Mouse (Mus musculus) midbrain, postnatal 0 days (tissue): ENCODE measurements around the gene Akap14. TPM values are rescaled to one million over a fixed set of nuclear protein-coding genes. Genes with fewer than 3 reads are reported as not detected.
"Not testable (repeated sequence)": the region's sequence is repeated elsewhere in the genome, so short reads cannot be mapped to it uniquely, and the experiment has no call there.

Experiments used
- ATAC-seq: fragments of 200-750 bp; cut with Nextera tagmentation; 2 replicates; pipeline ENCODE4 v1.8.0; 2017; ENCODE audit warnings: moderate number of reproducible peaks, mild to moderate bottlenecking, moderate TSS enrichment, moderate library complexity; ENCODE audit not compliant: low FRiP score
- DNase-seq: peaks from one replicate; pipeline ENCODE4 v3.0.0-alpha.2; 2015; ENCODE audit warnings: low spot score
- H3K27ac ChIP-seq: fragments of 300-500 bp; sonication (generic); 2 replicates; pipeline ENCODE4 v1.5.1; 2014; ENCODE audit warnings: low read depth, mild to moderate bottlenecking, low read length, mixed read lengths
- H3K27me3 ChIP-seq: fragments of 300-500 bp; sonication (generic); 2 replicates; pipeline ENCODE4 v1.6.1; 2014; ENCODE audit warnings: low read length, control low read depth, mixed read lengths; ENCODE audit not compliant: insufficient read depth
- H3K36me3 ChIP-seq: fragments of 300-500 bp; sonication (generic); 2 replicates; pipeline ENCODE4 v1.6.1; 2014; ENCODE audit warnings: low read length, control low read depth, mixed read lengths; ENCODE audit not compliant: insufficient read depth
- H3K4me1 ChIP-seq: fragments of 300-500 bp; sonication (generic); 2 replicates; pipeline ENCODE4 v1.6.1; 2014; ENCODE audit warnings: mild to moderate bottlenecking, control low read depth, antibody characterized with exemption, low read length, mixed read lengths; ENCODE audit not compliant: insufficient read depth
- H3K4me2 ChIP-seq: fragments of 300-500 bp; sonication (generic); 2 replicates; pipeline ENCODE4 v1.6.1; 2014; ENCODE audit warnings: low read depth, mild to moderate bottlenecking, low read length, mixed read lengths; ENCODE audit not compliant: poor library complexity, severe bottlenecking
- H3K4me3 ChIP-seq: fragments of 300-500 bp; sonication (generic); 2 replicates; pipeline ENCODE4 v1.5.1; 2014; ENCODE audit warnings: low read depth, mild to moderate bottlenecking, low read length, moderate library complexity
- H3K9ac ChIP-seq: fragments of 300-500 bp; sonication (generic); replicated peaks from 2 replicates; pipeline ENCODE4 v1.6.1; 2014; ENCODE audit warnings: mild to moderate bottlenecking, low read length, moderate library complexity, mixed read lengths; ENCODE audit not compliant: poor library complexity, severe bottlenecking
- H3K9me3 ChIP-seq: fragments of 300-500 bp; sonication (generic); 2 replicates; pipeline ENCODE4 v1.6.1; 2016; ENCODE audit warnings: low read length, control low read depth
- CTCF ChIP-seq: IDR thresholded peaks from 2 replicates; pipeline ENCODE4 v1.5.1; 2016; ENCODE audit warnings: antibody characterized with exemption, mild to moderate bottlenecking
- WGBS: fragments of 180-500 bp; shearing (Covaris S2); extraction: QIAGEN DNeasy Blood & Tissue Kit; methylation state at CpG from one replicate; pipeline ENCODE4 v1.1.7; 2014; 5-methylcytosine and 5-hydroxymethylcytosine counted together
- polyA plus RNA-seq: library from polyadenylated mRNA; unstranded; fragments of >200 nt; fragmentation: Nextera tagmentation; extraction: Ambion mirVana; gene quantifications from 2 replicates; pipeline ENCODE4 v1.2.1, GENCODE M21; 2015
- total RNA-seq: library from RNA; depleted of rRNA; stranded (reverse); fragments of >200 nt; gene quantifications from 2 replicates; pipeline ENCODE4 v1.2.3, GENCODE M21; 2014

Akap14 gene
- total and polyA plus RNA-seq, 2 experiments from 2014 or later = 0.27 to 0.54 TPM

GRCm38 (mm10) chrX:37167085-37167484 is 1.6 kb downstream of the Akap14 start:
- Histone ChIP-seq H3K9ac (no peak overlapping the region), H3K9me3 (no peaks in the 10 kb centered on the region), H3K4me1 (no peaks in the 10 kb centered on the region), H3K36me3 (no peaks in the 10 kb centered on the region), H3K27ac (no peak overlapping the region), H3K4me2 (no peak overlapping the region), H3K4me3 (no peak overlapping the region), H3K27me3 (no peaks in the 10 kb centered on the region)
- peak; percentile 73 for TF ChIP-seq CTCF
- 31% methylated on average over 3 of the region's 3 CpGs for WGBS
- DNase-seq = peak; percentile 54
- ATAC-seq = no peak

DNA sequence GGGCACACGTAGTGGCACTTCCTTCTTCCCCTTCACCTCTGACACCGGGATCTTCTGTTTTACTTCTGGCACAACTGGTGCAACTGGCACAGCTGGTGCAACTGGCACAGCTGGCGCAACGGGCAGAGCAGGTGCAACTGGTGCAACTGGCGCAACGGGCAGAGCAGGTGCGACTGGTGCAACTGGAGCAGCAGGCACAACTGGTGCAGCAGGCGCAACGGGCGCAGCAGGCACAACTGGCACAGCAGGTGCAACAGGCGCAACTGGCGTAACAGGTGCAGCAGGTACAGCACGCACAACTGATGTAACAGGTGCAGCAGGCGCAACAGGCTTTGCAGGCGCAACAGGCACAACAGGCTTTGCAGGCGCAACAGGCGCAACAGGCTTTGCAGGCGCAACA is 5.5 kb downstream of the Akap14 start:
- H3K4me2 ChIP-seq = no peak overlapping the region
- no peak for TF ChIP-seq CTCF
- DNase-seq = no peak
- H3K27me3 ChIP-seq = no peaks in the 10 kb centered on the region
- no peak overlapping the region for H3K27ac ChIP-seq
- ATAC-seq = no peak
- H3K4me3 ChIP-seq = no peak overlapping the region
- no peaks in the 10 kb centered on the region for H3K9me3 ChIP-seq
- H3K4me1 ChIP-seq = no peaks in the 10 kb centered on the region
- no peaks in the 10 kb centered on the region for H3K36me3 ChIP-seq
- WGBS = 78% methylated on average over 18 of the region's 18 CpGs
- no peak overlapping the region for H3K9ac ChIP-seq

- H3K36me3 ChIP-seq = no peaks in the 10 kb centered on the region
- no peak overlapping the region for H3K9ac ChIP-seq
- no peak for TF ChIP-seq CTCF
- WGBS = 76% methylated on average over 10 of the region's 10 CpGs
- H3K9me3 ChIP-seq = no peaks in the 10 kb centered on the region
- ATAC-seq (no peak), DNase-seq (no peak)
- no peaks in the 10 kb centered on the region for H3K4me1 ChIP-seq
- no peak overlapping the region for H3K4me3 ChIP-seq
- H3K4me2 ChIP-seq = no peak overlapping the region
- H3K27ac ChIP-seq = no peak overlapping the region
- H3K27me3 ChIP-seq = no peaks in the 10 kb centered on the region
These were observed 7.5 kb downstream of the Akap14 start for GRCm38 (mm10) chrX:37161169-37161568.

DNA sequence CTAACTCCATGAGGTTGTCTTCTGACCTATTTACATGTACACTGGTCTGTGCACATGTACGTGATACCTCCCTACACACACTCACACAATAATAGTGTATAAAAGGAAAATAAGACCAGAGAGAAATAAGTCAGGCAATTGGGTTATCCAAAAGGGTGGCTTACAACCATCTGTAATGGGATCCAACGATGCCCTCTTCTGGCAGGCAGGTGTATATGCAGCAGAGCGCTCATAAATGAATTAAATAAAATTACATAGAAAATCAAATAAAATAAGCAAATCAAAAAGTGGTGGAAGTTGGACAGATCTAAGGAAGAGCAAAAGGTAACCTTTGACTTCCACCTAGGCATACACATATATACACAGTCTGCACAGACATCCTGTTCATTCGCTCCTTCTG is 10.8 kb downstream of the Akap14 start:
- ATAC-seq (no peak), DNase-seq (no peak)
- no peaks in the 10 kb centered on the region for H3K9me3 ChIP-seq
- no peaks in the 10 kb centered on the region for H3K36me3 ChIP-seq
- TF ChIP-seq CTCF = peak; percentile 45
- WGBS = 59% methylated on average over 4 of the region's 4 CpGs
- no peak overlapping the region for H3K4me2 ChIP-seq
- no peak overlapping the region for H3K27ac ChIP-seq
- no peak overlapping the region for H3K9ac ChIP-seq
- no peak overlapping the region for H3K4me3 ChIP-seq
- no peaks in the 10 kb centered on the region for H3K4me1 ChIP-seq
- H3K27me3 ChIP-seq = no peaks in the 10 kb centered on the region

GRCm38 (mm10) chrX:37144954-37145353 is 23.7 kb downstream of the Akap14 start:
- H3K4me2 ChIP-seq = no peak overlapping the region
- DNase-seq = peak; percentile 34
- 74% methylated on average over 2 of the region's 2 CpGs for WGBS
- no peak overlapping the region for H3K4me3 ChIP-seq
- ATAC-seq = no peak
- H3K27ac ChIP-seq = no peak overlapping the region
- no peaks in the 10 kb centered on the region for H3K9me3 ChIP-seq
- no peaks in the 10 kb centered on the region for H3K27me3 ChIP-seq
- TF ChIP-seq CTCF = peak; percentile 59
- H3K4me1 ChIP-seq = no peaks in the 10 kb centered on the region
- no peaks in the 10 kb centered on the region for H3K36me3 ChIP-seq
- H3K9ac ChIP-seq = no peak overlapping the region

GRCm38 (mm10) chrX:37144498-37144897 is 24.1 kb downstream of the Akap14 start:
- not testable (repeated sequence) for ATAC-seq, H3K4me3 ChIP-seq, H3K9ac ChIP-seq, H3K27ac ChIP-seq, H3K4me1 ChIP-seq, H3K9me3 ChIP-seq, H3K4me2 ChIP-seq, H3K27me3 ChIP-seq, DNase-seq, H3K36me3 ChIP-seq
- 60% methylated on average over 1 of the region's 4 CpGs for WGBS
